Mouse (Mus musculus) frontal cortex, postnatal 14 days (tissue): Measurements from ENCODE around the gene Ak1.

Source experiments
- DNase-seq, 2 experiments: peaks; one replicate each; pipeline ENCODE4 v3.0.0; 2022; ENCODE audit warnings: low spot score in 2 of 2

Ak1 gene

GRCm38 (mm10) chr2:32627266-32628043 lies 5.9 kb downstream of the Ak1 start:
- no peak for DNase-seq

- no peak for DNase-seq
Observed at GRCm38 (mm10) chr2:32628044-32628550, 6.5 kb downstream of the Ak1 start.

- DNase-seq = peak; percentile 54 to 62
Observed at GRCm38 (mm10) chr2:32628729-32629128, 7.2 kb downstream of the Ak1 start.

- DNase-seq = peak in 1 of 2 experiments; percentile 59
Observed at GRCm38 (mm10) chr2:32629276-32629976, 7.9 kb downstream of the Ak1 start.

- no peak for DNase-seq
Observed at GRCm38 (mm10) chr2:32630036-32630435, 8.5 kb downstream of the Ak1 start.

GRCm38 (mm10) chr2:32631046-32631445 lies 9.5 kb downstream of the Ak1 start:
- DNase-seq = no peak

GRCm38 (mm10) chr2:32631737-32632394 lies 10.3 kb downstream of the Ak1 start:
- DNase-seq = peak; percentile 55 to 72

- DNase-seq = no peak
Observed at GRCm38 (mm10) chr2:32633660-32634059, 12.1 kb downstream of the Ak1 start.

- DNase-seq = no peak
Observed at GRCm38 (mm10) chr2:32634277-32635105, 12.9 kb downstream of the Ak1 start.

GRCm38 (mm10) chr2:32636617-32637016 lies 15.1 kb downstream of the Ak1 start:
- no peak for DNase-seq

GRCm38 (mm10) chr2:32637778-32638281 lies 16.3 kb downstream of the Ak1 start:
- no peak for DNase-seq

GRCm38 (mm10) chr2:32639632-32640031 lies 18.1 kb downstream of the Ak1 start:
- DNase-seq = no peak

GRCm38 (mm10) chr2:32640550-32641051 lies 19.0 kb downstream of the Ak1 start:
- DNase-seq = no peak

- no peak for DNase-seq
Observed at GRCm38 (mm10) chr2:32641810-32642209, 20.3 kb downstream of the Ak1 start.

- DNase-seq = no peak
Observed at GRCm38 (mm10) chr2:32642813-32643212, 21.3 kb downstream of the Ak1 start.

- DNase-seq = no peak
Observed at GRCm38 (mm10) chr2:32644083-32644482, 22.5 kb downstream of the Ak1 start.

- no peak for DNase-seq
Observed at GRCm38 (mm10) chr2:32644799-32645475, 23.4 kb downstream of the Ak1 start.

GRCm38 (mm10) chr2:32645647-32646046 lies 24.1 kb downstream of the Ak1 start:
- DNase-seq = no peak

- no peak for DNase-seq
Observed at GRCm38 (mm10) chr2:32646379-32647056, 25.0 kb downstream of the Ak1 start, which contains the start of gene Eng. Gene Eng, plus strand, starts transcription at chr2:32646595.

GRCm38 (mm10) chr2:32647366-32647765 lies 25.8 kb downstream of the Ak1 start:
- DNase-seq = no peak
